Mouse (Mus musculus): Measurements from ENCODE around the gene Fgd6. TPM values are rescaled to one million over a fixed set of nuclear protein-coding genes. Genes with fewer than 3 reads are reported as not detected.

Fgd6 gene
- polyA plus RNA-seq, 1 experiment from 2014 or later = 1.7 TPM

- Histone ChIP-seq H3K4me1 (replicated peaks; ENCODE audit: control insufficient read depth, insufficient read depth) (no peaks in the 10 kb centered on the region), H3K9me3 (ENCODE audit: control insufficient read depth, low read length) (no peaks in the 10 kb centered on the region), H3K4me3 (ENCODE audit: low read depth, low read length) (no peak overlapping the region), H3K27ac (replicated peaks) (peak overlapping the region; percentile 40), H3K36me3 (ENCODE audit: control insufficient read depth, insufficient read depth, low read length) (peaks cover 7% of the 10 kb centered on the region; the same call in 1 of the 2 replicates), H3K9ac (ENCODE audit: low read length) (no peak overlapping the region), H3K27me3 (ENCODE audit: control insufficient read depth, insufficient read depth, low read length) (no peaks in the 10 kb centered on the region), H3K4me2 (replicated peaks; ENCODE audit: low read depth) (no peak overlapping the region)
- peak; percentile 37 for DNase-seq (ENCODE audit: low spot score)
- ATAC-seq (ENCODE audit: low FRiP score, low TSS enrichment) = peak; percentile 66
- TF ChIP-seq CTCF (IDR thresholded peaks at IDR 0.05; ENCODE audit: low read depth) = no peak
- TF ChIP-seq EP300 (optimal IDR thresholded peaks at IDR 0.05) = no peak
- WGBS = 36% methylated on average over 10 of the region's 10 CpGs
These were observed 12.2 kb downstream of the Fgd6 start for GRCm38 (mm10) chr10:94047845-94048559.

- Histone ChIP-seq H3K9ac (ENCODE audit: low read length) (no peak overlapping the region), H3K4me1 (replicated peaks; ENCODE audit: control insufficient read depth, insufficient read depth) (no peaks in the 10 kb centered on the region), H3K9me3 (ENCODE audit: control insufficient read depth, low read length) (no peaks in the 10 kb centered on the region), H3K4me3 (ENCODE audit: low read depth, low read length) (no peak overlapping the region), H3K27me3 (ENCODE audit: control insufficient read depth, insufficient read depth, low read length) (no peaks in the 10 kb centered on the region), H3K4me2 (replicated peaks; ENCODE audit: low read depth) (no peak overlapping the region), H3K27ac (replicated peaks) (peak overlapping the region; percentile 40; the same call in 1 of the 2 replicates), H3K36me3 (ENCODE audit: control insufficient read depth, insufficient read depth, low read length) (peaks cover 4% of the 10 kb centered on the region; the same call in 1 of the 2 replicates)
- no peak for TF ChIP-seq CTCF (IDR thresholded peaks at IDR 0.05; ENCODE audit: low read depth)
- TF ChIP-seq EP300 (optimal IDR thresholded peaks at IDR 0.05) = no peak
- no peak for DNase-seq (ENCODE audit: low spot score)
- 48% methylated on average over 8 of the region's 8 CpGs for WGBS
- peak; percentile 80 for ATAC-seq (ENCODE audit: low FRiP score, low TSS enrichment)
These were observed 13.3 kb downstream of the Fgd6 start for GRCm38 (mm10) chr10:94049121-94049520.

GRCm38 (mm10) chr10:94050736-94051135 lies 14.9 kb downstream of the Fgd6 start:
- no peak for ATAC-seq (ENCODE audit: low FRiP score, low TSS enrichment)
- Histone ChIP-seq H3K9me3 (ENCODE audit: control insufficient read depth, low read length) (no peaks in the 10 kb centered on the region), H3K27ac (replicated peaks) (no peak overlapping the region), H3K9ac (ENCODE audit: low read length) (no peak overlapping the region), H3K4me1 (replicated peaks; ENCODE audit: control insufficient read depth, insufficient read depth) (no peaks in the 10 kb centered on the region), H3K27me3 (ENCODE audit: control insufficient read depth, insufficient read depth, low read length) (no peaks in the 10 kb centered on the region), H3K4me2 (replicated peaks; ENCODE audit: low read depth) (no peak overlapping the region), H3K36me3 (ENCODE audit: control insufficient read depth, insufficient read depth, low read length) (peaks cover under 1% of the 10 kb centered on the region; the same call in 1 of the 2 replicates), H3K4me3 (ENCODE audit: low read depth, low read length) (no peak overlapping the region)
- 94% methylated on average over 5 of the region's 5 CpGs for WGBS
- TF ChIP-seq EP300 (optimal IDR thresholded peaks at IDR 0.05) = no peak
- DNase-seq (ENCODE audit: low spot score) = no peak

GRCm38 (mm10) chr10:94056487-94056886 lies 20.7 kb downstream of the Fgd6 start:
- TF ChIP-seq EP300 (optimal IDR thresholded peaks at IDR 0.05) (no peak), CTCF (IDR thresholded peaks at IDR 0.05; ENCODE audit: low read depth) (no peak)
- 66% methylated on average over 6 of the region's 6 CpGs for WGBS
- no peaks in the 10 kb centered on the region for H3K27me3 ChIP-seq (ENCODE audit: control insufficient read depth, insufficient read depth, low read length)

GRCm38 (mm10) chr10:94059618-94060055 lies 23.8 kb downstream of the Fgd6 start:
- no peaks in the 10 kb centered on the region for H3K36me3 ChIP-seq (ENCODE audit: control insufficient read depth, insufficient read depth, low read length)
- no peak overlapping the region for H3K4me3 ChIP-seq (ENCODE audit: low read depth, low read length)
- no peak for TF ChIP-seq EP300 (optimal IDR thresholded peaks at IDR 0.05)
- no peak for TF ChIP-seq CTCF (IDR thresholded peaks at IDR 0.05; ENCODE audit: low read depth)
- 70% methylated on average over 8 of the region's 8 CpGs for WGBS
- no peaks in the 10 kb centered on the region for H3K27me3 ChIP-seq (ENCODE audit: control insufficient read depth, insufficient read depth, low read length)
- no peaks in the 10 kb centered on the region for H3K9me3 ChIP-seq (ENCODE audit: control insufficient read depth, low read length)
- no peaks in the 10 kb centered on the region for H3K4me1 ChIP-seq (replicated peaks; ENCODE audit: control insufficient read depth, insufficient read depth)
- H3K27ac ChIP-seq (replicated peaks) = no peak overlapping the region
- no peak overlapping the region for H3K9ac ChIP-seq (ENCODE audit: low read length)
- ATAC-seq (ENCODE audit: low FRiP score, low TSS enrichment) = peak; percentile 95
- no peak overlapping the region for H3K4me2 ChIP-seq (replicated peaks; ENCODE audit: low read depth)
- peak; percentile 68 for DNase-seq (ENCODE audit: low spot score)

More at GRCm38 (mm10) chr10:94056487-94056886, 20.7 kb downstream of the Fgd6 start:
- ATAC-seq (ENCODE audit: low FRiP score, low TSS enrichment) (no peak), DNase-seq (ENCODE audit: low spot score) (no peak)
- Histone ChIP-seq H3K4me3 (ENCODE audit: low read depth, low read length) (no peak overlapping the region), H3K4me2 (replicated peaks; ENCODE audit: low read depth) (no peak overlapping the region), H3K9ac (ENCODE audit: low read length) (no peak overlapping the region), H3K36me3 (ENCODE audit: control insufficient read depth, insufficient read depth, low read length) (no peaks in the 10 kb centered on the region), H3K9me3 (ENCODE audit: control insufficient read depth, low read length) (no peaks in the 10 kb centered on the region), H3K27ac (replicated peaks) (no peak overlapping the region), H3K4me1 (replicated peaks; ENCODE audit: control insufficient read depth, insufficient read depth) (no peaks in the 10 kb centered on the region)

- 32% methylated on average over 8 of the region's 8 CpGs for WGBS
- no peaks in the 10 kb centered on the region for H3K27me3 ChIP-seq (ENCODE audit: control insufficient read depth, insufficient read depth, low read length)
- peak; percentile 51 for DNase-seq (ENCODE audit: low spot score)
These were observed 24.4 kb downstream of the Fgd6 start for GRCm38 (mm10) chr10:94060190-94060589.

More at GRCm38 (mm10) chr10:94060190-94060589, 24.4 kb downstream of the Fgd6 start:
- Histone ChIP-seq H3K36me3 (ENCODE audit: control insufficient read depth, insufficient read depth, low read length) (no peaks in the 10 kb centered on the region), H3K4me1 (replicated peaks; ENCODE audit: control insufficient read depth, insufficient read depth) (no peaks in the 10 kb centered on the region), H3K27ac (replicated peaks) (no peak overlapping the region), H3K9me3 (ENCODE audit: control insufficient read depth, low read length) (no peaks in the 10 kb centered on the region), H3K9ac (ENCODE audit: low read length) (no peak overlapping the region), H3K4me3 (ENCODE audit: low read depth, low read length) (no peak overlapping the region), H3K4me2 (replicated peaks; ENCODE audit: low read depth) (no peak overlapping the region)
- ATAC-seq (ENCODE audit: low FRiP score, low TSS enrichment) = peak; percentile 68
- TF ChIP-seq CTCF (IDR thresholded peaks at IDR 0.05; ENCODE audit: low read depth) (no peak), EP300 (optimal IDR thresholded peaks at IDR 0.05) (no peak)
